Mouse (Mus musculus) embryo, embryonic 9.5 days (tissue): Measurements from ENCODE around the gene Usp17le.
"Not testable (repeated sequence)": the region's sequence is repeated elsewhere in the genome, so short reads cannot be mapped to it uniquely, and the experiment has no call there.

ENCODE experiments used
- DNase-seq: peaks from one replicate; pipeline ENCODE4 v3.0.0-alpha.2; 2017; ENCODE audit errors: extremely low spot score

Gene Usp17le

DNA sequence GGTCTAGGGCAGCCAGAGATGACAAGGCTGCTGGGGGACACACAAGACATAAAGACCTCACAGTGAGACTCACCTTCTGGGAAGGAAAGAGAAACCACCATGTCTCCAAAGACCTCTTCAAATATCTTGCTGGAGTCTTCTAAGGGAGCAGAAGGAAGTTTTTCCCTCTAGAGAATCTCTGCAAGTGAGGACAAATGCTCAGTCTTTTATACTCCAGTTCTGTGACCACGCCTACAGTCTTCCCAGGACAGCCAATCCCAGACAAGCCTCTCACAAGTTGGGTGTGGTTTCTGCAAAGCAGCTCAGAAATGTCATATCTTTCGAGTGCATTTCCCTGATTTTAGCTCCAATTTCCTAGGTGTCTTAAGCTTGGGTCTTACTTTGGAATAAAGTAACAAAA is at the start of gene Usp17le:
TSS of gene Usp17le (minus strand) at position 101 of the 400 bp plus-strand sequence.
- not testable (repeated sequence) for DNase-seq

DNA sequence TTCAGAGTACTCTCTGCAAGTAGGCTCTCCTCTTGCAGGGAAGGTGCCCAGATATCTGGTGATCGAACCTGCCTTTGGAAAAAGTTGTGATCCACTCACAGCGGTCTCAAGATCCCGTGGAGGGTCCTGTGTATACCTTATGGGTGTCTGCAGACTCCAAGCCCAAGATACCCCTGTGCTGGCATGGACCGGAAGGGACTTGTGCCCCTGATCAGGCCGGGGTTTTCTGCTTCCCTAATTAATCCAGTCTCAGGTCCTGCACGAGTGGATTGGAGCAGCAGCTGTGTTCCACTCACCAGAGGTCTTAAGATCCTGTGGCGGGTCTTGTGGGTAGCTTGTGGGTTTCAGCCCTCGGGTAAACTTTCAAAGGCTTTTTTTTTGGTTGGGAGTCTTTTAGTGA is 33.1 kb upstream of the Usp17le start:
- DNase-seq: not testable (repeated sequence)

DNA sequence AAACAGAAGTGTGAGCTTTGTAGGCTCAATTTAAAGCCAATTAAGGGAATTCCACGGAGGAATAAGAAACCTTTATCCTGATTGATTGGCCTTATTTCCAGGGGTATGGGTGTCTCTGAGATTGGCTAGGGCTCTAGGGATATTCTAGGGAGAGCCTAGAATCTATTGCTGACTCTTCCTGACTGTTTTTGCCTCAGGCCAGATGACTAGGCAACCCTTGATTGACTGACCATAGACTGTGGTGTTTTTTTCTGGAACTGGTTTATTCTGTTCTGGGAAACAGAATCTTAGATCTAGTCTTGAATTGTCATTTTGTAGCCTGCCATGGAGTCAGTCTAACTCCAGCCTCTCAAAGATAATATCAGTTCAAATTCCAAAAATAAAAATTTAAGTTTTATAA is 13.5 kb upstream of the Usp17le start:
- no peak for DNase-seq
